8 mouse cellular contexts compared by ENCODE assay signal in genomic region chr4:83486117-83486901, GRCm38 (mm10). TPM values are rescaled to one million over a fixed set of nuclear protein-coding genes. Genes with fewer than 3 reads are reported as not detected.
DNase-seq lines count a peak whose midpoint lies in the region; ATAC-seq and TF ChIP-seq lines count a peak whose summit lies in the region.

Psip1 (minus strand) TSS chr4:83486459.

- no peak for TF ChIP-seq CTCF in cortical plate, adult 2 months (IDR thresholded peaks at IDR 0.05; ENCODE audit: extremely low read depth, insufficient read depth, low read length)

- peak; percentile 82 for ATAC-seq in activated CD4-positive, CD25-positive, alpha-beta regulatory T cell, adult 4 months
- peak; percentile 86 for ATAC-seq in megakaryocyte progenitor cell, adult 5-6 weeks (replicated peaks; ENCODE audit: poor library complexity)

- peak within 1 kb of the TSS; percentile 100 for H3K27ac ChIP-seq in cortical plate, adult 2 months (ENCODE audit: insufficient read depth, low read length)

- H3K4me1 ChIP-seq in cortical plate, adult 2 months (ENCODE audit: control insufficient read depth, insufficient read depth, low read length) = peaks cover 3% of the 10 kb centered on the region

- DNase-seq in gastrocnemius, postnatal 10 days = peak; percentile 90
- DNase-seq in induced T-regulatory cell, adult 2 months (ENCODE audit: low read depth) = peak; percentile 93
- DNase-seq in left cerebral cortex, adult 9 months (ENCODE audit: low spot score in 2 of 2) = peak; percentile 63 to 87
- peak; percentile 89 for DNase-seq in right cerebral cortex, postnatal 14 days
- DNase-seq in urinary bladder, postnatal 36 days (ENCODE audit: low spot score in 2 of 2) = peak; percentile 79 to 81

- peak within 1 kb of the TSS; percentile 90 for H3K4me3 ChIP-seq in cortical plate, adult 2 months (ENCODE audit: insufficient read depth, low read length)

- TF ChIP-seq POLR2A in cortical plate, adult 2 months (IDR thresholded peaks at IDR 0.05; ENCODE audit: extremely low read depth, insufficient read depth, low read length) = peak; percentile 56; the same call in 1 of the 2 replicates

RNA-seq across cellular contexts. Expression of gene Psip1, which starts in this region (rescaled TPM):
- 10 to 100 TPM; 57.4 to 63.3 TPM for polyA plus RNA-seq in activated CD4-positive, CD25-positive, alpha-beta regulatory T cell, adult 4 months (2017; shearing (Covaris generic))
- 179 and 187 TPM in 2 replicates for polyA plus RNA-seq in cortical plate, adult 2 months (2012; rRNA removed)
- total RNA-seq in gastrocnemius, postnatal 10 days (2021) = 10 to 100 TPM; 31.8 to 37.5 TPM
- 154 and 173 TPM in 2 replicates for total RNA-seq in megakaryocyte progenitor cell, adult 5-6 weeks (2015)
- total RNA-seq in megakaryocyte progenitor cell, adult 5-6 weeks (2017) = 158 and 198 TPM in 2 replicates

Comparison
In these comparisons a context has a peak if more than half of its experiments do, and no peak if none do; other contexts are left out.
1. Peak in every context shown above with its lines: DNase-seq, ATAC-seq, H3K4me3 ChIP-seq and H3K27ac ChIP-seq.
2. RNA of gene Psip1 (total RNA-seq): 154 to 198 TPM in megakaryocyte progenitor cell, adult 5-6 weeks; 31.8 to 37.5 TPM in gastrocnemius, postnatal 10 days; every median in the first group is over 4 times any median in the second.